Mouse (Mus musculus) embryonic facial prominence, embryonic 10.5 days (tissue): ENCODE results near the gene Kri1. TPM values are rescaled to one million over a fixed set of nuclear protein-coding genes. Genes with fewer than 3 reads are reported as not detected.
"Not testable (repeated sequence)": the region's sequence is repeated elsewhere in the genome, so short reads cannot be mapped to it uniquely, and the experiment has no call there.

Experiments
- DNase-seq: peaks from one replicate; pipeline ENCODE4 v3.0.0-alpha.2; 2017; ENCODE audit warnings: low spot score
- H3K27ac ChIP-seq: fragments of 300-500 bp; sonication (generic); replicated peaks from 2 replicates; pipeline ENCODE4 v1.5.1; 2016; ENCODE audit warnings: mild to moderate bottlenecking
- H3K27me3 ChIP-seq: fragments of 300-500 bp; sonication (generic); replicated peaks from 2 replicates; pipeline ENCODE4 v1.6.1; 2016; ENCODE audit warnings: low read depth, mild to moderate bottlenecking; ENCODE audit not compliant: poor library complexity, severe bottlenecking
- H3K36me3 ChIP-seq: fragments of 300-500 bp; sonication (generic); replicated peaks from 2 replicates; pipeline ENCODE4 v1.6.1; 2016; ENCODE audit warnings: mild to moderate bottlenecking, moderate library complexity
- H3K4me1 ChIP-seq: fragments of 300-500 bp; sonication (generic); 2 replicates; pipeline ENCODE4 v1.6.1; 2016
- H3K4me3 ChIP-seq: fragments of 300-500 bp; sonication (generic); 2 replicates; pipeline ENCODE4 v1.5.1; 2016; ENCODE audit warnings: mild to moderate bottlenecking, moderate library complexity
- H3K9me3 ChIP-seq: fragments of 300-500 bp; sonication (generic); 2 replicates; pipeline ENCODE4 v1.6.1; 2016; ENCODE audit warnings: mild to moderate bottlenecking
- WGBS: fragments of 180-500 bp; shearing (Covaris S2); methylation state at CpG from one replicate; pipeline ENCODE4 v1.1.7; 2016; 5-methylcytosine and 5-hydroxymethylcytosine counted together
- polyA plus RNA-seq: library from polyadenylated mRNA; unstranded; fragments of >200 nt; fragmentation: Nextera tagmentation; extraction: Ambion mirVana; gene quantifications from 2 replicates; pipeline ENCODE4 v1.2.1, GENCODE M21; 2016

The Kri1 gene
- polyA plus RNA-seq, 1 experiment from 2014 or later: 16.2 TPM

GRCm38 (mm10) chr9:21265000-21265561, 22.7 kb downstream of the Kri1 start, which contains the start of gene Atg4d:
Gene Atg4d (plus strand): TSS chr9:21265293.
- Histone ChIP-seq H3K4me3 (peak within 1 kb of the TSS; percentile 93), H3K27ac (peak within 1 kb of the TSS; percentile 92), H3K4me1 (peaks cover 30% of the 10 kb centered on the region), H3K27me3 (no peaks in the 10 kb centered on the region), H3K36me3 (peaks cover 34% of the 10 kb centered on the region), H3K9me3 (no peaks in the 10 kb centered on the region)
- peak; percentile 100 for DNase-seq
- WGBS: under 1% methylated on average over 49 of the region's 49 CpGs

- Histone ChIP-seq H3K9me3 (no peaks in the 10 kb centered on the region), H3K4me1 (peaks cover 31% of the 10 kb centered on the region), H3K27ac (peak overlapping the region; percentile 92), H3K27me3 (no peaks in the 10 kb centered on the region), H3K36me3 (peaks cover 28% of the 10 kb centered on the region), H3K4me3 (peak overlapping the region; percentile 93)
- peak; percentile 52 for DNase-seq
- WGBS: 16% methylated on average over 17 of the region's 17 CpGs
Observed at GRCm38 (mm10) chr9:21264272-21264999, 23.3 kb downstream of the Kri1 start.

GRCm38 (mm10) chr9:21261831-21262230, 25.9 kb downstream of the Kri1 start:
- H3K9me3 ChIP-seq: no peaks in the 10 kb centered on the region
- H3K27me3 ChIP-seq: no peaks in the 10 kb centered on the region
- H3K36me3 ChIP-seq: peaks cover 4% of the 10 kb centered on the region
- WGBS: 66% methylated on average over 2 of the region's 2 CpGs
- H3K4me1 ChIP-seq: peaks cover 30% of the 10 kb centered on the region
- DNase-seq: no peak
- H3K27ac ChIP-seq: no peak overlapping the region
- H3K4me3 ChIP-seq: no peak overlapping the region

GRCm38 (mm10) chr9:21260491-21261040, 27.2 kb downstream of the Kri1 start:
- no peak overlapping the region for H3K27ac ChIP-seq
- no peak overlapping the region for H3K4me3 ChIP-seq
- no peak for DNase-seq
- H3K9me3 ChIP-seq: no peaks in the 10 kb centered on the region
- WGBS: 70% methylated on average over 6 of the region's 6 CpGs
- no peaks in the 10 kb centered on the region for H3K36me3 ChIP-seq
- H3K27me3 ChIP-seq: no peaks in the 10 kb centered on the region; the same call in 1 of the 2 replicates
- H3K4me1 ChIP-seq: peaks cover 18% of the 10 kb centered on the region

- not testable (repeated sequence) for H3K36me3 ChIP-seq, H3K9me3 ChIP-seq, H3K4me3 ChIP-seq, H3K27ac ChIP-seq, DNase-seq
- Histone ChIP-seq H3K27me3 (peaks cover 19% of the 10 kb centered on the region), H3K4me1 (peaks cover 10% of the 10 kb centered on the region; the same call in 1 of the 2 replicates)
- 78% methylated on average over 4 of the region's 4 CpGs for WGBS
Observed at GRCm38 (mm10) chr9:21256349-21256748, 31.4 kb downstream of the Kri1 start.

- no peaks in the 10 kb centered on the region for H3K36me3 ChIP-seq
- H3K9me3 ChIP-seq: no peaks in the 10 kb centered on the region
- peaks cover 36% of the 10 kb centered on the region for H3K27me3 ChIP-seq
- H3K4me1 ChIP-seq: peaks cover 8% of the 10 kb centered on the region; the same call in 1 of the 2 replicates
- no peak overlapping the region for H3K27ac ChIP-seq
- no peak overlapping the region for H3K4me3 ChIP-seq
- no peak for DNase-seq
Observed at GRCm38 (mm10) chr9:21254690-21255089, 33.1 kb downstream of the Kri1 start.

- WGBS: 66% methylated on average over 13 of the region's 13 CpGs
- H3K27ac ChIP-seq: no peak overlapping the region
- DNase-seq: no peak
- 0 out of 2 replicates have a peak overlapping the region, but pooled peaks have one; percentile 4 for H3K4me3 ChIP-seq
- H3K9me3 ChIP-seq: no peaks in the 10 kb centered on the region; the same call in 1 of the 2 replicates
- H3K4me1 ChIP-seq: peaks cover 19% of the 10 kb centered on the region
- H3K27me3 ChIP-seq: peaks cover 70% of the 10 kb centered on the region
- H3K36me3 ChIP-seq: no peaks in the 10 kb centered on the region
Observed at GRCm38 (mm10) chr9:21251116-21251735, 36.5 kb downstream of the Kri1 start.

- Histone ChIP-seq H3K27me3 (peaks cover 78% of the 10 kb centered on the region), H3K4me1 (peaks cover 19% of the 10 kb centered on the region), H3K36me3 (no peaks in the 10 kb centered on the region), H3K9me3 (no peaks in the 10 kb centered on the region; the same call in 1 of the 2 replicates), H3K27ac (no peak overlapping the region), H3K4me3 (no peak overlapping the region)
- 63% methylated on average over 2 of the region's 2 CpGs for WGBS
- no peak for DNase-seq
Observed at GRCm38 (mm10) chr9:21250509-21250908, 37.3 kb downstream of the Kri1 start.

GRCm38 (mm10) chr9:21249629-21250508, 37.9 kb downstream of the Kri1 start:
- Histone ChIP-seq H3K4me3 (no peak overlapping the region), H3K27ac (no peak overlapping the region), H3K36me3 (no peaks in the 10 kb centered on the region), H3K9me3 (no peaks in the 10 kb centered on the region; the same call in 1 of the 2 replicates), H3K27me3 (peaks cover 84% of the 10 kb centered on the region), H3K4me1 (peaks cover 25% of the 10 kb centered on the region)
- 39% methylated on average over 17 of the region's 17 CpGs for WGBS
- no peak for DNase-seq

- H3K9me3 ChIP-seq: no peaks in the 10 kb centered on the region; the same call in 1 of the 2 replicates
- H3K27me3 ChIP-seq: peaks cover 99% of the 10 kb centered on the region
- peak within 1 kb of the TSS; percentile 43 for H3K4me3 ChIP-seq
- WGBS: under 1% methylated on average over 30 of the region's 30 CpGs
- H3K4me1 ChIP-seq: peaks cover 37% of the 10 kb centered on the region
- H3K36me3 ChIP-seq: no peaks in the 10 kb centered on the region
- H3K27ac ChIP-seq: no peak within 1 kb of the TSS
- peak; percentile 49 for DNase-seq
Observed at GRCm38 (mm10) chr9:21248326-21248725, 39.4 kb downstream of the Kri1 start, which contains the start of gene S1pr5. Gene S1pr5 (minus strand): TSS chr9:21248443.

- no peak overlapping the region for H3K4me3 ChIP-seq
- H3K36me3 ChIP-seq: no peaks in the 10 kb centered on the region
- DNase-seq: no peak
- WGBS: 72% methylated on average over 1 of the region's 1 CpGs
- H3K4me1 ChIP-seq: peaks cover 35% of the 10 kb centered on the region
- H3K9me3 ChIP-seq: peaks cover 4% of the 10 kb centered on the region
- no peak overlapping the region for H3K27ac ChIP-seq
- peaks cover 100% of the 10 kb centered on the region for H3K27me3 ChIP-seq
Observed at GRCm38 (mm10) chr9:21246342-21246741, 41.4 kb downstream of the Kri1 start.

- H3K27me3 ChIP-seq: peaks cover 100% of the 10 kb centered on the region
- H3K4me3 ChIP-seq: peak overlapping the region; percentile 61
- no peaks in the 10 kb centered on the region for H3K36me3 ChIP-seq
- 2% methylated on average over 16 of the region's 16 CpGs for WGBS
- H3K27ac ChIP-seq: peak overlapping the region; percentile 57; the same call in 1 of the 2 replicates
- H3K9me3 ChIP-seq: peaks cover 4% of the 10 kb centered on the region
- H3K4me1 ChIP-seq: peaks cover 31% of the 10 kb centered on the region
- no peak for DNase-seq
Observed at GRCm38 (mm10) chr9:21245113-21245487, 42.7 kb downstream of the Kri1 start.
